Mouse (Mus musculus): ENCODE measurements around the gene Mpv17l2. TPM values are rescaled to one million over a fixed set of nuclear protein-coding genes. Genes with fewer than 3 reads are reported as not detected.

The Mpv17l2 gene
- polyA plus RNA-seq (2014; fragmentation: Illumina TruSeq; extraction: RNeasy Lipid Tissue Mini Kit (QIAGEN cat#74804); ENCODE audit: low read depth, low replicate concordance), result 52.2 TPM

GRCm38 (mm10) chr8:70760775-70761406, at the start of gene Mpv17l2:
Mpv17l2 (minus strand) TSS chr8:70760946.

GRCm38 (mm10) chr8:70808239-70808638, 47.5 kb upstream of the Mpv17l2 start, which contains the start of gene Il12rb1:
Il12rb1 (plus strand) TSS chr8:70808449.

GRCm38 (mm10) chr8:70804481-70805206, 43.9 kb upstream of the Mpv17l2 start, which contains the start of gene Mast3:
Mast3 (minus strand) TSS chr8:70805054.

GRCm38 (mm10) chr8:70776496-70777444, 16.0 kb upstream of the Mpv17l2 start, which contains the start of gene Pik3r2:
Pik3r2 (minus strand) TSS chr8:70776713.

GRCm38 (mm10) chr8:70754043-70754870, 6.5 kb downstream of the Mpv17l2 start, which contains the start of gene Rab3a:
Rab3a (plus strand) TSS chr8:70754679.

GRCm38 (mm10) chr8:70723486-70724210, 37.1 kb downstream of the Mpv17l2 start, which contains the start of gene Pde4c:
Pde4c (plus strand) TSS chr8:70723720.

GRCm38 (mm10) chr8:70718297-70718696, 42.4 kb downstream of the Mpv17l2 start, which contains the start of gene Gm3336:
Gm3336 (plus strand) TSS chr8:70718543.

Other genes starting within 250 kb of the Mpv17l2 start
- gene Fkbp8, start 233.2 kb downstream of the Mpv17l2 start, polyA plus RNA-seq (2014; fragmentation: Illumina TruSeq; extraction: RNeasy Lipid Tissue Mini Kit (QIAGEN cat#74804); ENCODE audit: low read depth, low replicate concordance), result 255 TPM
- 67.9 TPM for gene Kxd1, start 233.0 kb downstream of the Mpv17l2 start, polyA plus RNA-seq (2014; fragmentation: Illumina TruSeq; extraction: RNeasy Lipid Tissue Mini Kit (QIAGEN cat#74804); ENCODE audit: low read depth, low replicate concordance)
- gene Ell, start 221.5 kb downstream of the Mpv17l2 start, polyA plus RNA-seq (2014; fragmentation: Illumina TruSeq; extraction: RNeasy Lipid Tissue Mini Kit (QIAGEN cat#74804); ENCODE audit: low read depth, low replicate concordance), result 20.8 TPM
- 351 TPM for gene Isyna1, start 166.6 kb downstream of the Mpv17l2 start, polyA plus RNA-seq (2014; fragmentation: Illumina TruSeq; extraction: RNeasy Lipid Tissue Mini Kit (QIAGEN cat#74804); ENCODE audit: low read depth, low replicate concordance)
- 112 TPM for gene Ssbp4, start 152.1 kb downstream of the Mpv17l2 start, polyA plus RNA-seq (2014; fragmentation: Illumina TruSeq; extraction: RNeasy Lipid Tissue Mini Kit (QIAGEN cat#74804); ENCODE audit: low read depth, low replicate concordance)
- 5.1 TPM for gene Lrrc25, start 144.8 kb downstream of the Mpv17l2 start, polyA plus RNA-seq (2014; fragmentation: Illumina TruSeq; extraction: RNeasy Lipid Tissue Mini Kit (QIAGEN cat#74804); ENCODE audit: low read depth, low replicate concordance)
- gene Gdf15, start 128.5 kb downstream of the Mpv17l2 start, polyA plus RNA-seq (2014; fragmentation: Illumina TruSeq; extraction: RNeasy Lipid Tissue Mini Kit (QIAGEN cat#74804); ENCODE audit: low read depth, low replicate concordance), result 1.2 TPM
- gene Pgpep1, start 100.6 kb downstream of the Mpv17l2 start, polyA plus RNA-seq (2014; fragmentation: Illumina TruSeq; extraction: RNeasy Lipid Tissue Mini Kit (QIAGEN cat#74804); ENCODE audit: low read depth, low replicate concordance), result 54.4 TPM
- gene Lsm4, start 87.7 kb downstream of the Mpv17l2 start, polyA plus RNA-seq (2014; fragmentation: Illumina TruSeq; extraction: RNeasy Lipid Tissue Mini Kit (QIAGEN cat#74804); ENCODE audit: low read depth, low replicate concordance), result 67.6 TPM
- 72.1 TPM for gene Jund, start 62.0 kb downstream of the Mpv17l2 start, polyA plus RNA-seq (2014; fragmentation: Illumina TruSeq; extraction: RNeasy Lipid Tissue Mini Kit (QIAGEN cat#74804); ENCODE audit: low read depth, low replicate concordance)
- 4.9 TPM for gene Iqcn, start 57.5 kb downstream of the Mpv17l2 start, polyA plus RNA-seq (2014; fragmentation: Illumina TruSeq; extraction: RNeasy Lipid Tissue Mini Kit (QIAGEN cat#74804); ENCODE audit: low read depth, low replicate concordance)
- gene Gm3336, start 42.4 kb downstream of the Mpv17l2 start, polyA plus RNA-seq (2014; fragmentation: Illumina TruSeq; extraction: RNeasy Lipid Tissue Mini Kit (QIAGEN cat#74804); ENCODE audit: low read depth, low replicate concordance), result not detected
- gene Pde4c, start 37.2 kb downstream of the Mpv17l2 start, polyA plus RNA-seq (2014; fragmentation: Illumina TruSeq; extraction: RNeasy Lipid Tissue Mini Kit (QIAGEN cat#74804); ENCODE audit: low read depth, low replicate concordance), result 5.3 TPM
- 27.6 TPM for gene Rab3a, start 6.3 kb downstream of the Mpv17l2 start, polyA plus RNA-seq (2014; fragmentation: Illumina TruSeq; extraction: RNeasy Lipid Tissue Mini Kit (QIAGEN cat#74804); ENCODE audit: low read depth, low replicate concordance)
- gene Pik3r2, start 15.8 kb upstream of the Mpv17l2 start, polyA plus RNA-seq (2014; fragmentation: Illumina TruSeq; extraction: RNeasy Lipid Tissue Mini Kit (QIAGEN cat#74804); ENCODE audit: low read depth, low replicate concordance), result 38.8 TPM
- 36.3 TPM for gene Mast3, start 44.1 kb upstream of the Mpv17l2 start, polyA plus RNA-seq (2014; fragmentation: Illumina TruSeq; extraction: RNeasy Lipid Tissue Mini Kit (QIAGEN cat#74804); ENCODE audit: low read depth, low replicate concordance)
- 0.74 TPM for gene Il12rb1, start 47.5 kb upstream of the Mpv17l2 start, polyA plus RNA-seq (2014; fragmentation: Illumina TruSeq; extraction: RNeasy Lipid Tissue Mini Kit (QIAGEN cat#74804); ENCODE audit: low read depth, low replicate concordance)
- gene Arrdc2, start 78.8 kb upstream of the Mpv17l2 start, polyA plus RNA-seq (2014; fragmentation: Illumina TruSeq; extraction: RNeasy Lipid Tissue Mini Kit (QIAGEN cat#74804); ENCODE audit: low read depth, low replicate concordance), result 60.9 TPM
- gene Kcnn1, start 102.3 kb upstream of the Mpv17l2 start, polyA plus RNA-seq (2014; fragmentation: Illumina TruSeq; extraction: RNeasy Lipid Tissue Mini Kit (QIAGEN cat#74804); ENCODE audit: low read depth, low replicate concordance), result 2.5 TPM
- 39.0 TPM for gene Ccdc124, start 113.0 kb upstream of the Mpv17l2 start, polyA plus RNA-seq (2014; fragmentation: Illumina TruSeq; extraction: RNeasy Lipid Tissue Mini Kit (QIAGEN cat#74804); ENCODE audit: low read depth, low replicate concordance)
- gene Slc5a5, start 131.8 kb upstream of the Mpv17l2 start, polyA plus RNA-seq (2014; fragmentation: Illumina TruSeq; extraction: RNeasy Lipid Tissue Mini Kit (QIAGEN cat#74804); ENCODE audit: low read depth, low replicate concordance), result 0.36 TPM
- 2,052 TPM for gene Rpl18a, start 136.5 kb upstream of the Mpv17l2 start, polyA plus RNA-seq (2014; fragmentation: Illumina TruSeq; extraction: RNeasy Lipid Tissue Mini Kit (QIAGEN cat#74804); ENCODE audit: low read depth, low replicate concordance)
- 18.8 TPM for gene Map1s, start 145.0 kb upstream of the Mpv17l2 start, polyA plus RNA-seq (2014; fragmentation: Illumina TruSeq; extraction: RNeasy Lipid Tissue Mini Kit (QIAGEN cat#74804); ENCODE audit: low read depth, low replicate concordance)